ENCODE assay signal across 14 mouse cellular contexts in genomic region chr1:151157963-151158856, GRCm38 (mm10). TPM values are rescaled to one million over a fixed set of nuclear protein-coding genes. Genes with fewer than 3 reads are reported as not detected.
DNase-seq lines count a peak whose midpoint lies in the region; ATAC-seq and TF ChIP-seq lines count a peak whose summit lies in the region.
"Had no signal": no experiment of that assay in that cellular context is flagged by ENCODE, and none has a peak within 500 bp of the region (broad histone marks: within the 10 kb centered on the region; RNA-seq: fewer than 3 reads in every experiment).

No protein-coding gene starts in this region.

- H3K9ac ChIP-seq in forebrain, embryonic 12.5 days, result no peak overlapping the region
- H3K9ac ChIP-seq in midbrain, embryonic 13.5 days (replicated peaks), result no peak overlapping the region

- H3K4me3 ChIP-seq in forebrain, embryonic 12.5 days (replicated peaks), result no peak overlapping the region
- H3K4me3 ChIP-seq in midbrain, embryonic 13.5 days (replicated peaks), result no peak overlapping the region
- no peak overlapping the region for H3K4me3 ChIP-seq in thymus, adult 2 months (ENCODE audit: control insufficient read depth, insufficient read depth, low read length)
- H3K4me3 ChIP-seq: left cerebral cortex, adult 2 months had no signal

- peaks cover 8% of the 10 kb centered on the region for H3K4me1 ChIP-seq in forebrain, embryonic 12.5 days
- peaks cover 27% of the 10 kb centered on the region for H3K4me1 ChIP-seq in midbrain, embryonic 13.5 days (replicated peaks)
- no peaks in the 10 kb centered on the region for H3K4me1 ChIP-seq in thymus, adult 2 months (replicated peaks; ENCODE audit: control insufficient read depth, insufficient read depth, low read length)

- no peaks in the 10 kb centered on the region for H3K9me3 ChIP-seq in forebrain, embryonic 12.5 days
- H3K9me3 ChIP-seq in midbrain, embryonic 13.5 days, result no peaks in the 10 kb centered on the region

- no peak for TF ChIP-seq POLR2A in thymus, adult 2 months (IDR thresholded peaks at IDR 0.05; ENCODE audit: control insufficient read depth, extremely low read depth, insufficient read depth, low read length, poor library complexity)

- POLR2A ChIA-PET in Patski (lab: Charles Lee), result interaction anchor here (0.6 to 2.0 kb wide), 2 partner anchors 19 to 186 kb away, joined by 3 to 7 read pairs; partner anchors contain the start of gene Ivns1abp

- 28% methylated on average over 9 of the region's 9 CpGs for WGBS in forebrain, embryonic 12.5 days
- 36% methylated on average over 9 of the region's 9 CpGs for WGBS in midbrain, embryonic 13.5 days
- WGBS in thymus, adult 2 months, result 95% methylated on average over 9 of the region's 9 CpGs

- in situ Hi-C loops in Patski (cut with MboI; ENCODE audit: low pct_unique_long_range_greater_than_20kb), result loop anchor here (5.0 kb wide), 1 partner anchor 184 kb away; the partner anchor contains the start of gene Ivns1abp

- ATAC-seq in Patski, result no peak
- peak; percentile 90 for ATAC-seq in forebrain, embryonic 12.5 days (ENCODE audit: low FRiP score)
- ATAC-seq in midbrain, embryonic 13.5 days, result peak; percentile 86
- no peak for ATAC-seq in frontal cortex, adult (ENCODE audit: low TSS enrichment)

- 0 out of 2 replicates have a peak overlapping the region, but pooled peaks have one; percentile 37 for H3K27ac ChIP-seq in forebrain, embryonic 12.5 days
- no peak overlapping the region for H3K27ac ChIP-seq in midbrain, embryonic 13.5 days
- no peak overlapping the region for H3K27ac ChIP-seq in thymus, adult 2 months (ENCODE audit: control insufficient read depth, insufficient read depth, low read length)
- H3K27ac ChIP-seq: left cerebral cortex, adult 2 months had no signal

- no peak for TF ChIP-seq CTCF in Patski (IDR thresholded peaks at IDR 0.05)
- TF ChIP-seq CTCF in thymus, adult 2 months (IDR thresholded peaks at IDR 0.05; ENCODE audit: borderline replicate concordance, control insufficient read depth, extremely low read depth, insufficient read depth, low read length, poor library complexity), result no peak

- no peak overlapping the region for H3K4me2 ChIP-seq in forebrain, embryonic 12.5 days
- no peak overlapping the region for H3K4me2 ChIP-seq in midbrain, embryonic 13.5 days (replicated peaks)

- CTCF ChIA-PET in Patski (lab: Charles Lee), result interaction anchor here (0.9 to 2.0 kb wide), 8 partner anchors 8 to 96 kb away, joined by 3 to 8 read pairs (median 4); no protein-coding TSS in a partner anchor

- DNase-seq in Patski (ENCODE audit: low read depth, low spot score), result peak; percentile 54
- peak; percentile 91 for DNase-seq in kidney, adult 11 months
- no peak for DNase-seq in right cerebral cortex, adult 2 months (ENCODE audit: low spot score in 2 of 2)
- DNase-seq in thymus, adult 2 months, result no peak
- DNase-seq: adrenal gland, adult 8-10 months; cerebellum, adult 11-12 months; gastrocnemius, postnatal 36 days; heart, postnatal 4 days; lung, adult 2 months had no signal

- H3K36me3 ChIP-seq in forebrain, embryonic 12.5 days (replicated peaks), result no peaks in the 10 kb centered on the region
- H3K36me3 ChIP-seq in midbrain, embryonic 13.5 days, result no peaks in the 10 kb centered on the region
- no peaks in the 10 kb centered on the region for H3K36me3 ChIP-seq in thymus, adult 2 months (ENCODE audit: control insufficient read depth, insufficient read depth, low read length)

- H3K27me3 ChIP-seq in Patski, result no peaks in the 10 kb centered on the region
- H3K27me3 ChIP-seq in forebrain, embryonic 12.5 days, result no peaks in the 10 kb centered on the region
- no peaks in the 10 kb centered on the region for H3K27me3 ChIP-seq in midbrain, embryonic 13.5 days
- no peaks in the 10 kb centered on the region for H3K27me3 ChIP-seq in thymus, adult 2 months (ENCODE audit: control insufficient read depth, insufficient read depth, low read length)

RNA-seq across cellular contexts. Expression of gene Gm47985, which starts 24.1 kb away (rescaled TPM):
- polyA plus RNA-seq in Patski (2021), result not detected
- 0.65 and 0.95 TPM in 2 replicates for polyA plus RNA-seq in forebrain, embryonic 12.5 days (2016; fragmentation: Nextera tagmentation; extraction: Ambion mirVana)
- 0.11 and 0.19 TPM in 2 replicates for polyA plus RNA-seq in midbrain, embryonic 13.5 days (2015; fragmentation: Nextera tagmentation; extraction: Ambion mirVana)
- polyA plus RNA-seq in thymus, adult 2 months (2012; rRNA removed), result 0.13 TPM in 1 of 2 replicates, not detected in the other
- polyA plus RNA-seq: lung, adult 2 months; thymus, postnatal 0 days had no signal

RNA-seq across cellular contexts. Expression of gene Gm8947, which starts 34.0 kb away (rescaled TPM):
- polyA plus RNA-seq in Patski (2021), result not detected
- polyA plus RNA-seq in forebrain, embryonic 12.5 days (2016; fragmentation: Nextera tagmentation; extraction: Ambion mirVana), result 0.17 TPM in 1 of 2 replicates, not detected in the other
- polyA plus RNA-seq in midbrain, embryonic 13.5 days (2015; fragmentation: Nextera tagmentation; extraction: Ambion mirVana), result not detected in 2 replicates
- not detected in 2 replicates for polyA plus RNA-seq in thymus, adult 2 months (2012; rRNA removed)
- polyA plus RNA-seq: lung, adult 2 months; thymus, postnatal 0 days had no signal

RNA-seq across cellular contexts. Expression of gene Gm47995, which starts 40.0 kb away (rescaled TPM):
- polyA plus RNA-seq in Patski (2021), result not detected
- not detected in 2 replicates for polyA plus RNA-seq in forebrain, embryonic 12.5 days (2016; fragmentation: Nextera tagmentation; extraction: Ambion mirVana)
- polyA plus RNA-seq in midbrain, embryonic 13.5 days (2015; fragmentation: Nextera tagmentation; extraction: Ambion mirVana), result not detected in 2 replicates
- polyA plus RNA-seq in thymus, adult 2 months (2012; rRNA removed), result not detected in 2 replicates
- polyA plus RNA-seq: lung, adult 2 months; thymus, postnatal 0 days had no signal

RNA-seq across cellular contexts. Expression of gene 3110040M04Rik, which starts 45.7 kb away (rescaled TPM):
- not detected for polyA plus RNA-seq in Patski (2021)
- polyA plus RNA-seq in forebrain, embryonic 12.5 days (2016; fragmentation: Nextera tagmentation; extraction: Ambion mirVana), result 0.60 TPM in 1 of 2 replicates, not detected in the other
- polyA plus RNA-seq in midbrain, embryonic 13.5 days (2015; fragmentation: Nextera tagmentation; extraction: Ambion mirVana), result not detected in 2 replicates
- not detected in 2 replicates for polyA plus RNA-seq in thymus, adult 2 months (2012; rRNA removed)
- polyA plus RNA-seq: lung, adult 2 months; thymus, postnatal 0 days had no signal

RNA-seq across cellular contexts. Expression of gene Gm47996, which starts 51.7 kb away (rescaled TPM):
- not detected for polyA plus RNA-seq in Patski (2021)
- not detected in 2 replicates for polyA plus RNA-seq in forebrain, embryonic 12.5 days (2016; fragmentation: Nextera tagmentation; extraction: Ambion mirVana)
- polyA plus RNA-seq in midbrain, embryonic 13.5 days (2015; fragmentation: Nextera tagmentation; extraction: Ambion mirVana), result not detected in 2 replicates
- not detected in 2 replicates for polyA plus RNA-seq in thymus, adult 2 months (2012; rRNA removed)
- polyA plus RNA-seq: lung, adult 2 months; thymus, postnatal 0 days had no signal

Comparison
In these comparisons a context has a peak if more than half of its experiments do, and no peak if none do; other contexts are left out.
1. ATAC-seq: peak in forebrain, embryonic 12.5 days (single experiment) and midbrain, embryonic 13.5 days (single experiment); none in Patski (single experiment) and frontal cortex, adult (single experiment).
2. DNase-seq: peak in Patski (single experiment) and kidney, adult 11 months (single experiment); none in right cerebral cortex, adult 2 months (0 of 2) and thymus, adult 2 months (single experiment).